Mouse (Mus musculus): ENCODE data around the gene Wfdc13.

Gene Wfdc13

GRCm38 (mm10) chr2:164684807-164685206 lies at the start of gene Wfdc13:
TSS of gene Wfdc13 (plus strand) at chr2:164685107.
- DNase-seq (ENCODE audit: low spot score), result no peak

DNA sequence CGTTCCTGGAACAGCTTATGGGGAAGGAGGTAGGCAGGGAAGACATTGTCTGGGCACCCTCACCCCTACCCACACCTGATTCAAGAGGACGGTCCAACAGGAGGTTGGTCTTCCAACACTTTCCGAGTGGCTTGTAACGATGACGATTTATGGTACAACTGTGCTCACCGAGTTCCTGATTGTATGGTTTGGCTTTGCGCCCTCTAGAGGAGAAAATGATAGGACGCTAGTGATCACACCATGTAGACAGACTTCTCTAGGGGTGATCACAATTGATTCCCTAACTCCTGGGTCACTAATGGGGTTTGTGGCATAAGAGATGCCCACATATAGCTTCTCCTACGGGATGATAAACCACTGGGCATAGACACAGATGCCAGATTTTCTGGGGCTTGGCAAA lies 49.6 kb upstream of the Wfdc13 start:
- no peak for DNase-seq (ENCODE audit: low spot score)

GRCm38 (mm10) chr2:164638696-164639095 lies 46.2 kb upstream of the Wfdc13 start, which contains the start of gene Wfdc16:
TSS of gene Wfdc16 (minus strand) at chr2:164638796.
- no peak for DNase-seq (ENCODE audit: low spot score)

GRCm38 (mm10) chr2:164641129-164641528 lies 43.8 kb upstream of the Wfdc13 start:
- DNase-seq (ENCODE audit: low spot score), result no peak

DNA sequence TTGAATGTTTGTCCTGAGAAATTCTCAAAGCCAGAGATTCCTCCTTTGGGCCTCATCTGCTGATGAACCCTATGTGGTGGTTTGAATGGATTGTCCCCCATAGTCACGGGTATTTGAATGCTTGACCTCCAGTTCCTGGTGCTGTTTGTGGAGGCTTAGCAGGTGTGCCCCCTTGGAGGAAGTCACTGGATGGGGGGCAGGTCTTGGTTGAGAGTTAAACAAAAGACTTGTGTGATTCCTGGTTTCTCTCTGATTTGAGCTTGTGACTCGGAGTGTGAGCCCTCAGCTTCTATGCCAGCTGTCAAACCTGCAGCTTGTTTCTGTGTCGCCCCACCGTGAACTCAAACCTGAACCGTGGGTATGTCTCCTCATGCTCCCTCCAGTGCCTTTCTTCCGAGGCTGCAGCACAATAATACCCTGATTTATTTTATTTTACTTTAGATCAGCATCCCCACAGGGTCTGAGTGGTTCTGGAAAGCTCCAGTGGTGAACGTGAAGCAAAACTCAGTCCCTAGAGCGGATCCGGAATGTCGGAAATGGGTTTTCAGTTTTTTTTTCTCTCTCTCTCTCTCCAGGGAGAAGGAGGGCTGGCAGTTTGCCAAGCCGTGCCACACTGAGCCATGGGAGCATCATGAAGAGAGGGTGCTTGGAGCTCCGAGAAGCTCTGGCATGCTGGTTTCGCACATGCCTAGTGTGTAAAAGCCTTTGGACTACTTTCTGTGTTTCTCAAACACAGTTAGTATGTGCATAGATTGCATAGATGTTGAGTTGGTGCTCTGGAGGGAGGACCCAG lies 42.8 kb upstream of the Wfdc13 start:
- no peak for DNase-seq (ENCODE audit: low spot score)

GRCm38 (mm10) chr2:164655858-164656257 lies 29.0 kb upstream of the Wfdc13 start, which contains the start of gene Wfdc10:
TSS of gene Wfdc10 (plus strand) at chr2:164656046.
- DNase-seq (ENCODE audit: low spot score), result peak; percentile 8

DNA sequence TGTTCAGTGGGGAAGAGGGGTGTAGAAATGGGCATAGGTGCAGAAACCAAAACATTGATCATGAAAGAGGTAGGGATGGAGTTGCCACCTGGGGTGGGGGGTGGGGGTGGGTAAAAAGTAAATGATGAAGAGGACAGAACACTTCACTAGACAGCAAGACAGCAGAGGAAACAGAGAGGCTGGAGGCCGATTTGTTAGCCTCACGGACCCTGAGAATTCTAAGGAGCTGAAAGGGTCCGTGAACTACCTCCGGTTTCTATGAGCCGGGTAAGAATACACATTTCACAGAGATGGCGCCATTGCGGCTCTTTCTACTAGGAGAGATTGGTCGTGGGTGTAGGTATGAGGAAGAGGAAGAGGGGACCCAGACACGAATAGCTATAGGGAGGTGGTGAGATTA lies 28.4 kb upstream of the Wfdc13 start, which contains the start of gene Wfdc9:
Wfdc9 (minus strand) TSS at position 101 of the 400 bp plus-strand sequence.
- DNase-seq (ENCODE audit: low spot score), result no peak

GRCm38 (mm10) chr2:164664851-164665250 lies 20.1 kb upstream of the Wfdc13 start:
- no peak for DNase-seq (ENCODE audit: low spot score)

DNA sequence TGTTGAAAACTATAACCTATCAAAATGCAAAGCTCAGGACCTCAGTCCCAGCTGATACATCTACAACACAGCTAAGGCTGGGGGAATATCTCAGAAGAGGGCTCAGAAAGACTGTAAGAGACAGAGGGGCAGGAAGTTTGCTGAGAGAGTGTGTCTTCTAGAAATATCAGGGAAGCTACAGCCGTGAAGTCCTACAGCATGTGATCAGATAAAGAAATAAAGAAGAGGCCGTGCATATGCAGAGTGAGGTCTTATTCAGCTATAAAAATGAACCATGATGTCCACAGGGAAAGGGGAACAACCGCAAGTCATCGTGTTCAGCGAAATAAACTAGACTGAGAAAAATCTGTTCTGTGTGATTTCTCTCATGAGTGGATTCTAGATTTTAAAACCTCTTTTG lies 14.6 kb upstream of the Wfdc13 start:
- no peak for DNase-seq (ENCODE audit: low spot score)

DNA sequence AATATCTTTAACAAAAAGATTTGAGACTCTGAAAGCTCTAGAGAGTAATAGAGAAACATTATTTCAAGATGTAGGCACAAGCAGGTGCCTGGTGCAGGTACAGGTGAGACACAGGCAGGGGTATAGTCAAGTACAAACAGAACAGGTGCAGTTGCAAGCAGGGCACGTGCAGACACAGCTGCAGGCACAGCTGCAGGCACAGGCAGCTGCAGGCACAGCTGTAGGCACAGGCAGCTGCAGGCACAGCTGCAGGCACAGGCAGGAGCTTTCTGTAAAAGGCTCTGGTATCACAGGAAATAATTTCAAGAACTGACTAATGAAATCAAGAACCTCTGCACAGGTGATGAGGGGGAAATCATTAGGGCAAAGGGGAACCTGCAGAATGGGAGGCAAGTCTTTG lies 14.0 kb upstream of the Wfdc13 start:
- DNase-seq (ENCODE audit: low spot score), result no peak

- no peak for DNase-seq (ENCODE audit: low spot score)
Observed at GRCm38 (mm10) chr2:164673987-164674386, 10.9 kb upstream of the Wfdc13 start, which contains the start of gene Wfdc11. TSS of gene Wfdc11 (minus strand) at chr2:164674087.

DNA sequence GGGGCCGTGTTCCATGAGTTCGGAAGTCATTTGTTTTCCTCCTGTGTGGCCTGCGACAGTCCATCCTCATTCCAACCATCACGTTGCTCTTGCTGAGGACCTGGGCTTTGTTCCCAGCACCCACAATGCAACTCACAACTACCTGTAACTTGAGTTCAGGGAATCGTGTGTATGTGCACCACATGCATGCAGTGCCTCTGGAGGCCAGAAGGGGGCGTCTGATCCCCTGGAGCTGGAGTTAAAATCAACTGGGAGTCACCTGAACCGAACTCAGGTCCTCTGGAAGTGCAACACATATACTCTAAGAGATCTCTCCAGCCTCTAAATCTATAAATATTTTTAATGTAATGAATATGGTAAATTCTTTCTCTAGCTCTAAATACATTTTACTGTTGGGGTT lies 8.8 kb upstream of the Wfdc13 start:
- DNase-seq (ENCODE audit: low spot score), result no peak

GRCm38 (mm10) chr2:164676916-164677685 lies 7.8 kb upstream of the Wfdc13 start:
- no peak for DNase-seq (ENCODE audit: low spot score)

DNA sequence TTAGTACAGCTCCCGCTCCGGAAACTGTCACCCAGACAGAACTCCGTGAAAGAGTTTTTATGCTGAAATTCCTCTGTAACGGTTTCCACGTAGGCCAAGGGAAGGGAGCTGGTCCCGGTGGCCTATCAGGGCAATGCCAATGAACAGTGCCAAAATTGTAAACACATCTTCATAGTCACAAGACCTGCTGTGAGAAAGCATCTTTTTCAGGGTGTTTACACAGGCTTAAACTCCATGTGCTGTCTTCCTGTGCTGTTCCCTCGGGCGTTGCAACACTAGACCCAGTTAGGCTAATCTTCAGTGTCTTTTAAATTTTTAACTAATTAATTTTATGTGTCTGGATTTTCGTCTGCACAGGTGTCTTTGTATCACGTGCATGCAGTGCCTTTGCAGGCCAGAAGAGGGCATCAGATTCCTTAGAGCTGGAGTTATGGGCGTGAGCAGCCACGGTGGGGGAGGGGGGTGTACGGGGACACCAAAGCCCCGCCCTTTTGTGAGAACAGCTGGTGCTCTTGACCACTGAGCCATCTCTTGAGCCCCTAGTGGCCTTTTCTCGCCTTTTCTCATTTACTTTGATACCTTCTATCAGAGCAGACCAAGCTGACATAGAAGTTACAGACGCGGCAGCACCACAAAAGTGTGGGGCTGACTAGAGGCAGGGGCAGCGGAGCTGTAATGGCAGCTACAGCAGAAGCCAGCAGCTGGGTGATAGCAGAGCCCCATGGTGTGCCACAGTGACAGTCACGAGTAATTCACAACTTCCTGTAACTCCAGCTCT lies 5.9 kb upstream of the Wfdc13 start:
- DNase-seq (ENCODE audit: low spot score), result peak; percentile 33

- DNase-seq (ENCODE audit: low spot score), result no peak
Observed at GRCm38 (mm10) chr2:164679906-164680305, 5.0 kb upstream of the Wfdc13 start.

GRCm38 (mm10) chr2:164698201-164698600 lies 13.3 kb downstream of the Wfdc13 start, which contains the start of gene Spint4:
TSS of gene Spint4 (plus strand) at chr2:164698501.
- no peak for DNase-seq (ENCODE audit: low spot score)

GRCm38 (mm10) chr2:164700959-164701358 lies 16.1 kb downstream of the Wfdc13 start:
- no peak for DNase-seq (ENCODE audit: low spot score)

GRCm38 (mm10) chr2:164701761-164702160 lies 16.9 kb downstream of the Wfdc13 start:
- no peak for DNase-seq (ENCODE audit: low spot score)

DNA sequence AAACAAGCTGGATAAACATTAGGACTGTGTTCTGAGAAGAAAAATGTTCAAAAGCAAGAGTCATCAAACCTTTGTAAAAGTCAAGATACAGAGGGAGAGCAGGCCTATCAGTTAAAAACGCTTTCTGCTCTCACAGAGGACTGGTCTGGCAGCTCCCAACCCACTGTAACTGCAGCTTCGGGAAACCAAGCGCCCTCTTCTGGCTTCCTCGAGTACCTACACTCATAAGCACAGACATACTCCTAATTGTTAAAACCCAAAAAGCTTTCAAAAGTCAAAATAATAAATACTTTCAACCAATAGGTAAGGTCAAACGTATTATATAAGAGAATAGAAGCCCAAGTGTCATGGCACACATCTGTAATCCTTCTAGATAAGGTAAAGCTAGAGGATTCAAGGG lies 19.3 kb downstream of the Wfdc13 start:
- DNase-seq (ENCODE audit: low spot score), result no peak

DNA sequence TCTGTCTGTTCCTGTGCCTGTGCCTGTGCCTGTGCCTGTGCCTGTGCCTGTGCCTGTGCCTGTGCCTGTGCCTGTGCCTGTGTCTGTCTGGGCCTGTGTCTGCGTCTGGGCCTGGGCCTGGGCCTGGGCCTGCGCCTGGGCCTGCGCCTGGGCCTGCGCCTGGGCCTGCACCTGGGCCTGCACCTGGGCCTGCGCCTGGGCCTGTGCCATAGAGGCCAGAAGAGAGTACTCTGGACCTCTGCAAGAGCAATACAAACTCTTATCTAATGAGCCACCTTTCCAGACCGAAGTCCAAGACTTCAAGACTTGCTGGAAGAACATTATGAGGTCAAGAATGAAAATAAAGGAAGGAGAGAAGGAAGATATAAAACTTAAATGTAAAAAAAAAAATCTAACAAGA lies 20.4 kb downstream of the Wfdc13 start:
- no peak for DNase-seq (ENCODE audit: low spot score)

GRCm38 (mm10) chr2:164705991-164706390 lies 21.1 kb downstream of the Wfdc13 start:
- no peak for DNase-seq (ENCODE audit: low spot score)

DNA sequence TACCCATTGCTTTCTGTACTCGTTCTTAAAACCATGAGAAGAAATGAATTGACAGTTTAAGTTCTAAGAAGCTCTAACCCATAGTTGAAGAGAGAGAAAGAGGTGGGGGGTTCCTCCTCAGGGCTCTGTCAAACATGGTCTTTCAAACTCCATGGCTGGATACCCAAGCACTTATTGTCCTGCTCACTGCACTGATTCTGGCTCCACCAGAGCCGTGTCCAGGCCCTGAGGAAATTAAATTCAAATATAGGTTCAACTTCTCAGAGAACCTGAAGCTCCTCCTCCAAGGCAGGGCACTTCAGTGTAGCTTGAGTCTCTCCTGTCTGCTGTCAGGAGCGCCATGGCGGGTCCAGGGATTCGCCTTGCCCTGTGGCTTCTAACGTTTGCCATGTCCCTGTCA lies 30.1 kb downstream of the Wfdc13 start, which contains the start of gene Spint5:
Spint5 (plus strand) TSS at position 301 of the 400 bp plus-strand sequence.
- no peak for DNase-seq (ENCODE audit: low spot score)
